ENCODE assay signal across 10 mouse cellular contexts in genomic region chr1:73942243-73942642, GRCm38 (mm10).
A peak's percentile ranks its signal among the peaks of the same experiment; 100 is the strongest.
DNase-seq lines count a peak whose midpoint lies in the region; ATAC-seq and TF ChIP-seq lines count a peak whose summit lies in the region.
"Had no signal": no experiment of that assay in that cellular context is flagged by ENCODE, and none has a peak within 500 bp of the region (broad histone marks: within the 10 kb centered on the region; RNA-seq: fewer than 3 reads in every experiment).

No protein-coding gene starts in this region.

- no peaks in the 10 kb centered on the region; the same call in none of the 2 replicates for H3K27me3 ChIP-seq in midbrain, embryonic 10.5 days (ENCODE audit: low read depth, poor library complexity, severe bottlenecking)
- no peaks in the 10 kb centered on the region for H3K27me3 ChIP-seq in midbrain, embryonic 14.5 days (ENCODE audit: control insufficient read depth, insufficient read depth, low read length)
- H3K27me3 ChIP-seq in heart, embryonic 15.5 days = no peaks in the 10 kb centered on the region
- no peaks in the 10 kb centered on the region for H3K27me3 ChIP-seq in small intestine, adult 2 months (ENCODE audit: control insufficient read depth, insufficient read depth, low read length)
- H3K27me3 ChIP-seq: neural tube, embryonic 12.5 days had no signal

- 30% methylated on average over 2 of the region's 2 CpGs for WGBS in midbrain, embryonic 10.5 days
- 29% methylated on average over 2 of the region's 2 CpGs for WGBS in midbrain, embryonic 14.5 days
- 42% methylated on average over 2 of the region's 2 CpGs for WGBS in heart, embryonic 15.5 days
- WGBS in small intestine, adult 2 months = 64% methylated on average over 2 of the region's 2 CpGs

- H3K4me2 ChIP-seq in midbrain, embryonic 14.5 days (ENCODE audit: low read length) = no peak overlapping the region
- H3K4me2 ChIP-seq in heart, embryonic 15.5 days = no peak overlapping the region
- H3K4me2 ChIP-seq: neural tube, embryonic 12.5 days had no signal

- no peaks in the 10 kb centered on the region for H3K36me3 ChIP-seq in midbrain, embryonic 10.5 days
- H3K36me3 ChIP-seq in midbrain, embryonic 14.5 days (ENCODE audit: control insufficient read depth, insufficient read depth, low read length) = no peaks in the 10 kb centered on the region
- H3K36me3 ChIP-seq in heart, embryonic 15.5 days = peaks cover 28% of the 10 kb centered on the region
- no peaks in the 10 kb centered on the region for H3K36me3 ChIP-seq in small intestine, adult 2 months (ENCODE audit: control insufficient read depth, insufficient read depth, low read length)
- H3K36me3 ChIP-seq: neural tube, embryonic 12.5 days had no signal

- H3K4me3 ChIP-seq in midbrain, embryonic 10.5 days = no peak overlapping the region
- no peak overlapping the region for H3K4me3 ChIP-seq in midbrain, embryonic 14.5 days (replicated peaks; ENCODE audit: low read depth, low read length)
- H3K4me3 ChIP-seq in heart, embryonic 15.5 days = no peak overlapping the region
- H3K4me3 ChIP-seq in small intestine, adult 2 months (ENCODE audit: low read depth, low read length) = no peak overlapping the region
- H3K4me3 ChIP-seq: erythroblast, embryonic 14.5 days; neural tube, embryonic 12.5 days had no signal

- no peak for ATAC-seq in midbrain, embryonic 14.5 days (ENCODE audit: low FRiP score, low TSS enrichment)
- ATAC-seq in heart, embryonic 15.5 days (replicated peaks; ENCODE audit: insufficient number of reproducible peaks, insufficient read depth, low FRiP score, low read depth) = peak; percentile 27

- peak overlapping the region; percentile 61 for H3K27ac ChIP-seq in midbrain, embryonic 10.5 days (replicated peaks)
- H3K27ac ChIP-seq in midbrain, embryonic 14.5 days (replicated peaks; ENCODE audit: low read depth, low read length) = no peak overlapping the region
- H3K27ac ChIP-seq in heart, embryonic 15.5 days = peak overlapping the region; percentile 76
- peak overlapping the region; percentile 42; the same call in 1 of the 2 replicates for H3K27ac ChIP-seq in small intestine, adult 2 months (ENCODE audit: insufficient read depth, low read depth, low read length)
- H3K27ac ChIP-seq: neural tube, embryonic 12.5 days had no signal

- no peaks in the 10 kb centered on the region for H3K9me3 ChIP-seq in midbrain, embryonic 10.5 days (replicated peaks)
- no peaks in the 10 kb centered on the region for H3K9me3 ChIP-seq in midbrain, embryonic 14.5 days (ENCODE audit: control insufficient read depth, low read length)
- no peaks in the 10 kb centered on the region for H3K9me3 ChIP-seq in heart, embryonic 15.5 days (replicated peaks)
- H3K9me3 ChIP-seq: neural tube, embryonic 12.5 days had no signal

- peaks cover 43% of the 10 kb centered on the region for H3K4me1 ChIP-seq in midbrain, embryonic 10.5 days
- H3K4me1 ChIP-seq in midbrain, embryonic 14.5 days (ENCODE audit: control insufficient read depth, insufficient read depth, low read length) = 0 out of 2 replicates have a peak, but pooled peaks cover 8% of the 10 kb centered on the region
- H3K4me1 ChIP-seq in heart, embryonic 15.5 days (replicated peaks) = peaks cover 90% of the 10 kb centered on the region
- no peaks in the 10 kb centered on the region for H3K4me1 ChIP-seq in small intestine, adult 2 months (ENCODE audit: control insufficient read depth, insufficient read depth, insufficient read length, low read length)
- H3K4me1 ChIP-seq: neural tube, embryonic 12.5 days had no signal

- H3K9ac ChIP-seq in midbrain, embryonic 14.5 days (replicated peaks; ENCODE audit: low read length) = no peak overlapping the region
- no peak overlapping the region for H3K9ac ChIP-seq in heart, embryonic 15.5 days
- H3K9ac ChIP-seq: neural tube, embryonic 12.5 days had no signal

- peak; percentile 52 to 55 for DNase-seq in cerebellum, postnatal 10 days
- DNase-seq in cerebellum, adult 18-20 months = no peak
- peak; percentile 33 for DNase-seq in midbrain, embryonic 10.5 days (ENCODE audit: low spot score)
- no peak for DNase-seq in midbrain, embryonic 14.5 days
- DNase-seq in ovary, postnatal 10 days (ENCODE audit: low spot score) = no peak
- DNase-seq in ovary, postnatal 14 days (ENCODE audit: low spot score) = no peak

- no peak for TF ChIP-seq POLR2A in small intestine, adult 2 months (IDR thresholded peaks at IDR 0.05; ENCODE audit: low read depth, low read length)

- TF ChIP-seq CTCF in small intestine, adult 2 months (IDR thresholded peaks at IDR 0.05; ENCODE audit: extremely low read depth, insufficient read length, insufficient replicate concordance, low read depth, low read length) = no peak

Comparison
In these comparisons a context has a peak if more than half of its experiments do, and no peak if none do; other contexts are left out.
1. DNase-seq: peak in cerebellum, postnatal 10 days (2 of 2) and midbrain, embryonic 10.5 days (single experiment); none in cerebellum, adult 18-20 months (0 of 2), midbrain, embryonic 14.5 days (single experiment), ovary, postnatal 10 days (single experiment) and ovary, postnatal 14 days (single experiment).